Mouse (Mus musculus): Measurements from ENCODE around the gene Fbxo45.

- no peak for TF ChIP-seq CTCF (IDR thresholded peaks at IDR 0.05; ENCODE audit: low read depth)
- peak; percentile 23; the same call in 1 of the 2 replicates for TF ChIP-seq EP300 (IDR thresholded peaks at IDR 0.05; ENCODE audit: low read depth)
Measured at GRCm38 (mm10) chr16:32277308-32278256, 30.6 kb upstream of the Fbxo45 start, which contains the start of gene Rnf168.

Data from liver, embryonic 14.5 days (tissue).